Mouse (Mus musculus) inflammation-experienced regulatory T-cells, adult 6 months (primary cell): ENCODE data around the gene Camkv. TPM values are rescaled to one million over a fixed set of nuclear protein-coding genes. Genes with fewer than 3 reads are reported as not detected.

Experiments
- ATAC-seq: one replicate; pipeline ENCODE4 v1.8.0; 2017
- polyA plus RNA-seq, 3 experiments: library from polyadenylated mRNA; unstranded; fragments of 100-300 nt; shearing (Covaris generic); gene quantifications; one replicate each; pipeline ENCODE4 v1.2.1; 2017

The Camkv gene
- polyA plus RNA-seq, 3 experiments from 2014 or later, result not detected

DNA sequence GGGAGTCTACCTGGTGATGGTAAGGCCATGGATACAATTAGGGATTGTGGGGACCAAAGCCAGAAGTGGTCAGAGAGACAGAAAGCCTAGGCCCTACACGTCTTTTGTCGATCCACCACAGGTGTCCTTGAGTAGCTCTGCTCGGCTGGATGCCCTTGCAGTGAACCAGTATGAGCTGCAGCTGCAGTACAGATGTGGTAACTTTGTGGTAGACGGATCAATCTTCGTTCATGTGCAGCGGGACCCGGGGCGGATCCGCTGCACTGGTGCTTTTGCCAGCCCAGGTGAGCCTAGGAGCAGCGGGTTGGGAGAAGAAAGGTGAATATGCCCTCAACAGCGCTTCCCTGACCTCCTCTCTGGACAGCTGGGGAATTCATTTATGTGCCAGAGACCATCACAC, 57.5 kb downstream of the Camkv start:
- no peak for ATAC-seq

- ATAC-seq, result no peak
These were observed 59.0 kb downstream of the Camkv start for GRCm38 (mm10) chr9:107994464-107994863.

DNA sequence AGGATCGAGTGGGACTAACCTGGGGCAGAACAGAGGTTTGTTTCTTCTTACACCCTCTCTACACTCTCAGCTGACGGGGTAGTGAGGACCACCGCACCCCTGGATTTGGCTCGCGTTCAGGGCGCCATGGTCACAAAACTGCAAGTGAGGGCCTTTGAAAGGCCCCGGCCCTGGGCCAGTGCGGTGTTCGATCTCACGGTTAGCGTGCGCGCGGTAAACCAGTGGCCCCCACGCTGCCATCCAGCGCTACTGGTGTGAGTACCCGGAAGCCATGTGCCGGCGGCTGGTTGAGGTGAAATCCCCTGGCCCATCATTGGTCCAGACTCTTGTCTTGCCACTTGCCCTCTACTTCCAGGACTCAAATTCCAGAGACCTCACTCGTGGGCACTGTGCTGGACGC, 60.0 kb downstream of the Camkv start:
- no peak for ATAC-seq

- no peak for ATAC-seq
These were observed 60.6 kb downstream of the Camkv start, which contains the start of gene Gm20662 for GRCm38 (mm10) chr9:107996049-107996448. Gene Gm20662 (plus strand): TSS chr9:107996349.

Other genes with a start within 250 kb of the Camkv start
- gene Sema3f, start 225.2 kb upstream of the Camkv start, polyA plus RNA-seq, result not detected
- 100 to 1,000 TPM; 305 to 399 (median 332) TPM for gene Rbm5, start 164.7 kb upstream of the Camkv start, polyA plus RNA-seq
- gene Rbm6, start 62.4 kb upstream of the Camkv start, polyA plus RNA-seq, result 100 to 1,000 TPM in 2 of 3 experiments, 10 to 100 TPM in 1; 74.5 to 126 (median 101) TPM
- 10 to 100 TPM; 10.2 to 11.9 (median 10.6) TPM for gene Mon1a, start 47.5 kb upstream of the Camkv start, polyA plus RNA-seq
- gene Mst1r, start 28.8 kb upstream of the Camkv start, polyA plus RNA-seq, result under 1 TPM in 1 of 3 experiments, not detected in 2; 0.07 TPM
- not detected for gene Actl11, start 7.2 kb upstream of the Camkv start, polyA plus RNA-seq
- gene Traip, start 14.5 kb downstream of the Camkv start, polyA plus RNA-seq, result 10 to 100 TPM in 1 of 3 experiments, 1 to 10 TPM in 2; 2.7 to 11.6 (median 8.2) TPM
- 100 to 1,000 TPM; 120 to 204 (median 167) TPM for gene Uba7, start 39.8 kb downstream of the Camkv start, polyA plus RNA-seq
- gene Gm20661, start 47.4 kb downstream of the Camkv start, polyA plus RNA-seq, result not detected
- gene Inka1, start 50.2 kb downstream of the Camkv start, polyA plus RNA-seq, result under 1 TPM; 0.35 to 0.89 (median 0.82) TPM
- under 1 TPM in 1 of 3 experiments, not detected in 2; 0.73 TPM for gene Cdhr4, start 56.8 kb downstream of the Camkv start, polyA plus RNA-seq
- not detected for gene Gm20662, start 60.7 kb downstream of the Camkv start, polyA plus RNA-seq
- 10 to 100 TPM; 20.8 to 95.9 (median 58.2) TPM for gene Ip6k1, start 66.8 kb downstream of the Camkv start, polyA plus RNA-seq
- 10 to 100 TPM; 15.2 to 19.6 (median 18.4) TPM for gene Gmppb, start 113.6 kb downstream of the Camkv start, polyA plus RNA-seq
- gene Amigo3, start 117.5 kb downstream of the Camkv start, polyA plus RNA-seq, result 1 to 10 TPM in 2 of 3 experiments, under 1 TPM in 1; 0.69 to 3.9 (median 1.9) TPM
- gene Mst1, start 144.8 kb downstream of the Camkv start, polyA plus RNA-seq, result under 1 TPM in 2 of 3 experiments, not detected in 1; 0.67 to 0.87 TPM
- gene Rnf123, start 147.7 kb downstream of the Camkv start, polyA plus RNA-seq, result 10 to 100 TPM; 36.0 to 83.5 (median 66.3) TPM
- gene Apeh, start 158.9 kb downstream of the Camkv start, polyA plus RNA-seq, result 10 to 100 TPM; 35.3 to 52.6 (median 45.0) TPM